Mouse (Mus musculus) granulocyte monocyte progenitor cell, adult 5-6 weeks (primary cell): ENCODE measurements around the gene 4930564D02Rik. TPM values are rescaled to one million over a fixed set of nuclear protein-coding genes. Genes with fewer than 3 reads are reported as not detected.

Experiments
- ATAC-seq: replicated peaks from 2 replicates; pipeline ENCODE4 v1.8.0; 2016; ENCODE audit warnings: mild to moderate bottlenecking, moderate TSS enrichment, inconsistent platforms; ENCODE audit not compliant: poor library complexity, severe bottlenecking
- total RNA-seq, 2 experiments: library from RNA; stranded (forward) in 1 of 2; stranded (reverse) in 1 of 2; fragments of 200-712, 200-1000 nt in 1 of 2; fragments of >200 nt in 1 of 2; fragmentation: Nextera tagmentation in 1 of 2; gene quantifications; 2 replicates each; pipeline ENCODE4 v1.2.3; 2014 to 2017

4930564D02Rik gene
- not detected in 2 replicates for total RNA-seq (2014; fragmentation: Nextera tagmentation)
- not detected in 2 replicates for total RNA-seq (2017)

- peak; percentile 17; the same call in 1 of the 2 replicates for ATAC-seq
Observed at GRCm38 (mm10) chr3:105066544-105066943, at the start of gene 4930564D02Rik. Gene 4930564D02Rik (plus strand): TSS chr3:105066844.

GRCm38 (mm10) chr3:105017314-105017713 lies 49.3 kb upstream of the 4930564D02Rik start:
- ATAC-seq: no peak

GRCm38 (mm10) chr3:105018085-105018782 lies 48.4 kb upstream of the 4930564D02Rik start:
- no peak for ATAC-seq

- ATAC-seq: no peak
Observed at GRCm38 (mm10) chr3:105018783-105019105, 47.9 kb upstream of the 4930564D02Rik start.

GRCm38 (mm10) chr3:105019826-105020692 lies 46.6 kb upstream of the 4930564D02Rik start:
- no peak for ATAC-seq

GRCm38 (mm10) chr3:105023371-105024005 lies 43.2 kb upstream of the 4930564D02Rik start:
- peak; percentile 90 for ATAC-seq

- ATAC-seq: peak; percentile 93
Observed at GRCm38 (mm10) chr3:105036281-105036847, 30.3 kb upstream of the 4930564D02Rik start.

- no peak for ATAC-seq
Observed at GRCm38 (mm10) chr3:105037240-105037770, 29.3 kb upstream of the 4930564D02Rik start.

- no peak for ATAC-seq
Observed at GRCm38 (mm10) chr3:105040002-105040401, 26.6 kb upstream of the 4930564D02Rik start.

- ATAC-seq: no peak
Observed at GRCm38 (mm10) chr3:105040983-105041625, 25.5 kb upstream of the 4930564D02Rik start.

- no peak for ATAC-seq
Observed at GRCm38 (mm10) chr3:105043746-105044145, 22.9 kb upstream of the 4930564D02Rik start.

- peak; percentile 87 for ATAC-seq
Observed at GRCm38 (mm10) chr3:105046870-105047269, 19.8 kb upstream of the 4930564D02Rik start.

GRCm38 (mm10) chr3:105047616-105048015 lies 19.0 kb upstream of the 4930564D02Rik start:
- ATAC-seq: peak; percentile 63

- ATAC-seq: no peak
Observed at GRCm38 (mm10) chr3:105049848-105050247, 16.8 kb upstream of the 4930564D02Rik start.

- no peak for ATAC-seq
Observed at GRCm38 (mm10) chr3:105051103-105051502, 15.5 kb upstream of the 4930564D02Rik start.

- ATAC-seq: no peak
Observed at GRCm38 (mm10) chr3:105052171-105052936, 14.3 kb upstream of the 4930564D02Rik start.

- peak; percentile 96 for ATAC-seq
Observed at GRCm38 (mm10) chr3:105052937-105053697, 13.5 kb upstream of the 4930564D02Rik start, which contains the start of gene Cttnbp2nl. Gene Cttnbp2nl (minus strand): TSS chr3:105053146.

- ATAC-seq: no peak
Observed at GRCm38 (mm10) chr3:105053698-105054001, 13.0 kb upstream of the 4930564D02Rik start.
